Mouse (Mus musculus) erythroblast, embryonic 14.5 days (primary cell): Measurements from ENCODE around the gene Dcps.

ENCODE experiments used
- GATA1 ChIP-seq: IDR thresholded peaks from 2 replicates; pipeline ENCODE4 v1.6.1; 2012; ENCODE audit warnings: low read length, inconsistent platforms, mixed read lengths
- TAL1 ChIP-seq: IDR thresholded peaks from 3 replicates; pipeline ENCODE4 v1.6.1; 2012; ENCODE audit warnings: low read length, inconsistent platforms, mixed read lengths

- no peak for TF ChIP-seq GATA1
- TF ChIP-seq TAL1 = no peak
Observed at GRCm38 (mm10) chr9:35142221-35142620, 33.6 kb downstream of the Dcps start.
